Mouse (Mus musculus) MEL (cell line): ENCODE data around the gene Btnl2. TPM values are rescaled to one million over a fixed set of nuclear protein-coding genes. Genes with fewer than 3 reads are reported as not detected.

Experiments
- DNase-seq: peaks from one replicate; pipeline ENCODE4 v3.0.0; 2011; ENCODE audit warnings: low read depth, low spot score
- H3K27ac ChIP-seq: 2 replicates; pipeline ENCODE4 v1.5.1; 2012; ENCODE audit warnings: low read depth, mild to moderate bottlenecking, control low read depth, low read length, moderate library complexity; ENCODE audit not compliant: control insufficient read depth
- H3K27me3 ChIP-seq, 2 experiments: fragments of 150-350 bp in 1 of 2; sonication (generic) in 1 of 2; 2 replicates each; pipeline ENCODE4 v1.6.1; 2012; ENCODE audit warnings: low read length in 2 of 2, mild to moderate bottlenecking in 2 of 2, improper control_type of control experiment in 1 of 2, moderate library complexity in 1 of 2; ENCODE audit not compliant: insufficient read depth in 2 of 2, control insufficient read depth in 1 of 2
- H3K36me3 ChIP-seq, 2 experiments: 2 replicates each; pipeline ENCODE4 v1.6.1; 2012 to 2014; ENCODE audit warnings: low read length in 2 of 2, improper control_type of control experiment in 1 of 2, inconsistent platforms in 1 of 2, mild to moderate bottlenecking in 1 of 2; ENCODE audit not compliant: insufficient read depth in 2 of 2, control insufficient read depth in 1 of 2
- H3K4me1 ChIP-seq, 2 experiments: fragments of 150-350 bp in 1 of 2; sonication (generic) in 1 of 2; 2 replicates each; pipeline ENCODE4 v1.6.1; 2012; ENCODE audit warnings: low read length in 2 of 2, improper control_type of control experiment in 1 of 2, mild to moderate bottlenecking in 1 of 2; ENCODE audit not compliant: insufficient read depth in 2 of 2, control insufficient read depth in 1 of 2
- H3K4me3 ChIP-seq, 2 experiments: fragments of 150-350 bp in 1 of 2; sonication (generic) in 1 of 2; 2 replicates each; pipeline ENCODE4 v1.5.1; 2012; ENCODE audit warnings: low read depth in 2 of 2, low read length in 2 of 2, mild to moderate bottlenecking in 2 of 2, moderate library complexity in 2 of 2, control low read depth in 1 of 2, improper control_type of control experiment in 1 of 2; ENCODE audit not compliant: control insufficient read depth in 1 of 2, insufficient read depth in 1 of 2
- H3K79me2 ChIP-seq: 2 replicates; pipeline ENCODE4 v1.6.1; 2012; ENCODE audit warnings: mild to moderate bottlenecking, low read length, moderate library complexity; ENCODE audit not compliant: control insufficient read depth, poor library complexity, insufficient read depth
- H3K9ac ChIP-seq: 2 replicates; pipeline ENCODE4 v1.6.1; 2012; ENCODE audit warnings: low read depth, mild to moderate bottlenecking, control low read depth, low read length, moderate library complexity; ENCODE audit not compliant: control insufficient read depth, poor library complexity, severe bottlenecking
- H3K9me3 ChIP-seq: fragments of 150-350 bp; sonication (generic); replicated peaks from 2 replicates; pipeline ENCODE4 v1.6.1; 2012; ENCODE audit warnings: mild to moderate bottlenecking, low read length, improper control_type of control experiment, moderate library complexity; ENCODE audit not compliant: insufficient read depth
- CHD2 ChIP-seq: IDR thresholded peaks from 2 replicates; pipeline ENCODE4 v1.6.1; 2011; ENCODE audit warnings: low read length, improper control_type of control experiment
- CTCF ChIP-seq, 3 experiments: IDR thresholded peaks in 2 of 3; conservative IDR thresholded peaks in 1 of 3; 2 replicates each; pipeline ENCODE4 v1.5.1; 2011 to 2012; ENCODE audit warnings: low read length in 3 of 3, low read depth in 2 of 3, mild to moderate bottlenecking in 2 of 3, improper control_type of control experiment in 1 of 3, inconsistent platforms in 1 of 3, mixed read lengths in 1 of 3, moderate library complexity in 1 of 3; ENCODE audit not compliant: control insufficient read depth in 1 of 3, insufficient read depth in 1 of 3, poor library complexity in 1 of 3, severe bottlenecking in 1 of 3
- EP300 ChIP-seq, 2 experiments: IDR thresholded peaks; 2 replicates each; pipeline ENCODE4 v1.6.1; 2011; ENCODE audit warnings: improper control_type of control experiment in 2 of 2, low read length in 2 of 2, low read depth in 1 of 2, mild to moderate bottlenecking in 1 of 2
- GABPA ChIP-seq: IDR thresholded peaks from 2 replicates; pipeline ENCODE4 v1.6.1; 2012; ENCODE audit warnings: low read depth, mild to moderate bottlenecking, inconsistent platforms, low read length, improper control_type of control experiment, moderate library complexity
- GATA1 ChIP-seq: IDR thresholded peaks from 2 replicates; pipeline ENCODE4 v1.6.1; 2011; ENCODE audit warnings: low read depth, low read length, improper control_type of control experiment
- KAT2A ChIP-seq: conservative IDR thresholded peaks from 2 replicates; pipeline ENCODE4 v1.6.1; 2012; ENCODE audit warnings: low read depth, low read length, improper control_type of control experiment, inconsistent platforms
- MEF2A ChIP-seq: IDR thresholded peaks from 2 replicates; pipeline ENCODE4 v1.6.1; 2014; ENCODE audit warnings: low read depth, mild to moderate bottlenecking, inconsistent platforms, low read length, improper control_type of control experiment; ENCODE audit not compliant: poor library complexity, insufficient replicate concordance, severe bottlenecking; ENCODE audit errors: extremely low read depth
- MXI1 ChIP-seq: IDR thresholded peaks from 2 replicates; pipeline ENCODE4 v1.6.1; 2011; ENCODE audit warnings: mild to moderate bottlenecking, low read depth, low read length, improper control_type of control experiment
- NELFE ChIP-seq: IDR thresholded peaks from 2 replicates; pipeline ENCODE4 v1.6.1; 2011; ENCODE audit warnings: low read depth, low read length, improper control_type of control experiment
- NRF1 ChIP-seq: IDR thresholded peaks from 2 replicates; pipeline ENCODE4 v1.6.1; 2014; ENCODE audit warnings: low read depth, mild to moderate bottlenecking, inconsistent platforms, low read length, improper control_type of control experiment, moderate library complexity; ENCODE audit not compliant: poor library complexity, insufficient read depth, severe bottlenecking
- POLR2AphosphoS2 ChIP-seq: IDR thresholded peaks from 2 replicates; pipeline ENCODE4 v1.6.1; 2011; ENCODE audit warnings: low read length, improper control_type of control experiment
- POLR2AphosphoS5 ChIP-seq: IDR thresholded peaks from 2 replicates; pipeline ENCODE4 v1.6.1; 2012; ENCODE audit warnings: low read depth, borderline replicate concordance, mild to moderate bottlenecking, inconsistent platforms, low read length, moderate library complexity, mixed read lengths
- RAD21 ChIP-seq: IDR thresholded peaks from 2 replicates; pipeline ENCODE4 v1.6.1; 2011; ENCODE audit warnings: mild to moderate bottlenecking, low read depth, low read length, improper control_type of control experiment
- RCOR1 ChIP-seq: IDR thresholded peaks from 2 replicates; pipeline ENCODE4 v1.6.1; 2012; ENCODE audit warnings: low read depth, mild to moderate bottlenecking, inconsistent platforms, low read length, improper control_type of control experiment
- SIN3A ChIP-seq: IDR thresholded peaks from 2 replicates; pipeline ENCODE4 v1.6.1; 2012; ENCODE audit warnings: low read length, improper control_type of control experiment, inconsistent platforms
- SMC3 ChIP-seq: IDR thresholded peaks from 2 replicates; pipeline ENCODE4 v1.6.1; 2011; ENCODE audit warnings: low read depth, low read length, improper control_type of control experiment
- TAL1 ChIP-seq: IDR thresholded peaks from 2 replicates; pipeline ENCODE4 v1.6.1; 2012; ENCODE audit warnings: mild to moderate bottlenecking, inconsistent platforms, low read length, moderate library complexity, mixed read lengths
- TBP ChIP-seq: IDR thresholded peaks from 2 replicates; pipeline ENCODE4 v1.8.0; 2011; ENCODE audit warnings: low read depth, low read length, improper control_type of control experiment
- TCF12 ChIP-seq: IDR thresholded peaks from 2 replicates; pipeline ENCODE4 v1.6.1; 2014; ENCODE audit warnings: low read depth, mild to moderate bottlenecking, inconsistent platforms, low read length, improper control_type of control experiment, moderate library complexity
- USF2 ChIP-seq, 2 experiments: IDR thresholded peaks; 2 replicates each; pipeline ENCODE4 v1.6.1; 2011 to 2012; ENCODE audit warnings: improper control_type of control experiment in 2 of 2, low read length in 2 of 2, borderline replicate concordance in 1 of 2, inconsistent platforms in 1 of 2, low read depth in 1 of 2, mild to moderate bottlenecking in 1 of 2; ENCODE audit not compliant: insufficient read depth in 1 of 2
- ZNF384 ChIP-seq: IDR thresholded peaks from 2 replicates; pipeline ENCODE4 v1.6.1; 2012; ENCODE audit warnings: low read depth, mild to moderate bottlenecking, inconsistent platforms, low read length, improper control_type of control experiment
- polyA plus RNA-seq, 2 experiments: library from polyadenylated mRNA; stranded (reverse) in 1 of 2; unstranded in 1 of 2; fragments of >175 nt in 1 of 2; fragments of >200 nt in 1 of 2; gene quantifications; 2 replicates each; pipeline versions ENCODE4 v1.2.1 to v1.2.4; 2012; ENCODE audit warnings: low replicate concordance in 2 of 2, low read depth in 1 of 2; ENCODE audit not compliant: insufficient read length in 2 of 2, insufficient read depth in 1 of 2, missing spikeins in 1 of 2
- total RNA-seq: library from RNA; depleted of rRNA; stranded (reverse); fragments of 300-350 nt; gene quantifications from 2 replicates; pipeline ENCODE4 v1.2.3, GENCODE M21; 2012

The Btnl2 gene
- total and polyA plus RNA-seq, 3 experiments: not detected

- no peak overlapping the region for H3K4me3 ChIP-seq
- H3K9ac ChIP-seq: no peak overlapping the region
- no peaks in the 10 kb centered on the region for H3K79me2 ChIP-seq
- H3K27me3 ChIP-seq: peaks cover 1 to 2% of the 10 kb centered on the region in 2 experiments
- no peak for TF ChIP-seq ZNF384
- no peak for TF ChIP-seq GABPA
- TF ChIP-seq NRF1: no peak
- no peak for TF ChIP-seq CTCF (IDR thresholded peaks at IDR 0.05 in 2 of 3, conservative IDR thresholded peaks at IDR 0.05 in 1 of 3; ENCODE audit: control insufficient read depth in 1 of 3, insufficient read depth in 1 of 3, low read depth in 2 of 3, low read length in 3 of 3, poor library complexity in 1 of 3, severe bottlenecking in 1 of 3)
- no peak for TF ChIP-seq MEF2A
- no peak for TF ChIP-seq MXI1
- TF ChIP-seq RAD21: no peak
- no peak for DNase-seq
- H3K4me1 ChIP-seq: no peaks in the 10 kb centered on the region
- no peak overlapping the region for H3K27ac ChIP-seq
- no peaks in the 10 kb centered on the region for H3K36me3 ChIP-seq
- no peaks in the 10 kb centered on the region for H3K9me3 ChIP-seq
These were observed 8.4 kb downstream of the Btnl2 start for GRCm38 (mm10) chr17:34362954-34363546.

GRCm38 (mm10) chr17:34363676-34364310, 9.2 kb downstream of the Btnl2 start:
- TF ChIP-seq SIN3A (no peak), TBP (no peak), GABPA (no peak), POLR2AphosphoS2 (no peak), RCOR1 (no peak), CTCF (IDR thresholded peaks at IDR 0.05 in 2 of 3, conservative IDR thresholded peaks at IDR 0.05 in 1 of 3; ENCODE audit: control insufficient read depth in 1 of 3, insufficient read depth in 1 of 3, low read depth in 2 of 3, low read length in 3 of 3, poor library complexity in 1 of 3, severe bottlenecking in 1 of 3) (no peak), ZNF384 (no peak), SMC3 (no peak), EP300 (IDR thresholded peaks at IDR 0.05; ENCODE audit: low read depth in 1 of 2, low read length in 2 of 2) (no peak), NELFE (no peak), POLR2AphosphoS5 (no peak), GATA1 (no peak), MXI1 (no peak), USF2 (IDR thresholded peaks at IDR 0.05; ENCODE audit: borderline replicate concordance in 1 of 2, insufficient read depth in 1 of 2, low read depth in 1 of 2, low read length in 2 of 2) (no peak), TCF12 (no peak), TAL1 (no peak), KAT2A (no peak), CHD2 (no peak)
- no peak for DNase-seq
- Histone ChIP-seq H3K4me1 (no peaks in the 10 kb centered on the region), H3K27me3 (peaks cover 0 to 2% of the 10 kb centered on the region in 2 experiments), H3K36me3 (no peaks in the 10 kb centered on the region), H3K9ac (no peak overlapping the region), H3K27ac (no peak overlapping the region), H3K79me2 (no peaks in the 10 kb centered on the region), H3K4me3 (no peak overlapping the region), H3K9me3 (no peaks in the 10 kb centered on the region)
